ENCODE assay signal across 8 mouse cellular contexts in genomic region chr3:96238954-96239793, GRCm38 (mm10). TPM values are rescaled to one million over a fixed set of nuclear protein-coding genes. Genes with fewer than 3 reads are reported as not detected.
DNase-seq lines count a peak whose midpoint lies in the region; ATAC-seq lines count a peak whose summit lies in the region.
"Not testable (repeated sequence)": the region's sequence is repeated elsewhere in the genome, so short reads cannot be mapped to it uniquely, and the experiment has no call there.

TSS of gene Hist2h3c2 (minus strand) at chr3:96239127.

- peak within 1 kb of the TSS; percentile 50 for H3K4me3 ChIP-seq in embryonic facial prominence, embryonic 12.5 days
- peak within 1 kb of the TSS; percentile 36 for H3K4me3 ChIP-seq in hindbrain, embryonic 15.5 days
- peak within 1 kb of the TSS; percentile 62 for H3K4me3 ChIP-seq in lung, embryonic 16.5 days (ENCODE audit: low read length)
- H3K4me3 ChIP-seq in neural tube, embryonic 15.5 days (replicated peaks) = peak within 1 kb of the TSS; percentile 35

- H3K27me3 ChIP-seq in embryonic facial prominence, embryonic 12.5 days; hindbrain, embryonic 15.5 days; lung, embryonic 16.5 days (ENCODE audit: control insufficient read depth, insufficient read depth, low read depth, low read length); neural tube, embryonic 15.5 days (replicated peaks): not testable (repeated sequence)

- 1% methylated on average over 14 of the region's 68 CpGs for WGBS in embryonic facial prominence, embryonic 12.5 days
- WGBS in hindbrain, embryonic 15.5 days = 0% methylated on average over 18 of the region's 68 CpGs
- under 1% methylated on average over 11 of the region's 68 CpGs for WGBS in lung, embryonic 16.5 days
- 0% methylated on average over 10 of the region's 68 CpGs for WGBS in neural tube, embryonic 15.5 days

- peak within 1 kb of the TSS; percentile 70 for H3K9ac ChIP-seq in embryonic facial prominence, embryonic 12.5 days
- peak within 1 kb of the TSS; percentile 38 for H3K9ac ChIP-seq in hindbrain, embryonic 15.5 days
- H3K9ac ChIP-seq in lung, embryonic 16.5 days (ENCODE audit: low read length) = peak within 1 kb of the TSS; percentile 75
- H3K9ac ChIP-seq in neural tube, embryonic 15.5 days (replicated peaks) = 0 out of 2 replicates have a peak within 1 kb of the TSS, but pooled peaks have one; percentile 41

- peak within 1 kb of the TSS; percentile 69 for H3K4me2 ChIP-seq in embryonic facial prominence, embryonic 12.5 days (replicated peaks)
- peak within 1 kb of the TSS; percentile 51 for H3K4me2 ChIP-seq in hindbrain, embryonic 15.5 days
- peak within 1 kb of the TSS; percentile 68 for H3K4me2 ChIP-seq in lung, embryonic 16.5 days (ENCODE audit: low read depth, low read length)
- H3K4me2 ChIP-seq in neural tube, embryonic 15.5 days = peak within 1 kb of the TSS; percentile 48

- peak within 1 kb of the TSS; percentile 85 for H3K27ac ChIP-seq in embryonic facial prominence, embryonic 12.5 days
- peak within 1 kb of the TSS; percentile 77; the same call in 1 of the 2 replicates for H3K27ac ChIP-seq in hindbrain, embryonic 15.5 days (replicated peaks)
- peak within 1 kb of the TSS; percentile 84 for H3K27ac ChIP-seq in lung, embryonic 16.5 days (ENCODE audit: low read length)
- H3K27ac ChIP-seq in neural tube, embryonic 15.5 days (replicated peaks) = peak within 1 kb of the TSS; percentile 66; the same call in 1 of the 2 replicates

- not testable (repeated sequence) for H3K9me3 ChIP-seq in embryonic facial prominence, embryonic 12.5 days; hindbrain, embryonic 15.5 days; lung, embryonic 16.5 days (ENCODE audit: control insufficient read depth, low read length); neural tube, embryonic 15.5 days (replicated peaks)

- peak; percentile 90 for ATAC-seq in embryonic facial prominence, embryonic 12.5 days (ENCODE audit: insufficient number of reproducible peaks, insufficient read depth, low FRiP score, low TSS enrichment)
- peak; percentile 62 for ATAC-seq in granulocyte monocyte progenitor cell, adult 5-6 weeks (replicated peaks; ENCODE audit: poor library complexity, severe bottlenecking)
- ATAC-seq in hindbrain, embryonic 15.5 days (ENCODE audit: low FRiP score, low read depth) = peak; percentile 91
- peak; percentile 93 for ATAC-seq in lung, embryonic 16.5 days (ENCODE audit: low read depth)
- ATAC-seq in neural tube, embryonic 15.5 days (ENCODE audit: low FRiP score) = peak; percentile 88

- H3K36me3 ChIP-seq in embryonic facial prominence, embryonic 12.5 days; hindbrain, embryonic 15.5 days; lung, embryonic 16.5 days (ENCODE audit: control insufficient read depth, insufficient read depth, low read length); neural tube, embryonic 15.5 days: not testable (repeated sequence)

- peaks cover 27% of the 10 kb centered on the region for H3K4me1 ChIP-seq in embryonic facial prominence, embryonic 12.5 days
- H3K4me1 ChIP-seq in hindbrain, embryonic 15.5 days (replicated peaks) = peaks cover 25% of the 10 kb centered on the region
- H3K4me1 ChIP-seq in lung, embryonic 16.5 days (replicated peaks; ENCODE audit: control insufficient read depth, insufficient read depth, low read length) = peaks cover 27% of the 10 kb centered on the region
- H3K4me1 ChIP-seq in neural tube, embryonic 15.5 days = peaks cover 19% of the 10 kb centered on the region

- not testable (repeated sequence) for DNase-seq in adrenal gland, adult 8-10 months; thymus, postnatal 0 days (ENCODE audit: low spot score)
- DNase-seq in layer of hippocampus, postnatal 36 days = peak in 1 of 2 experiments; percentile 20

RNA-seq across cellular contexts. Expression of gene Hist2h3c2, which starts in this region (rescaled TPM):
- 10 to 100 TPM; 13.0 to 27.9 (median 18.2) TPM for total RNA-seq in adrenal gland, adult 8-10 months (2022)
- 7.1 and 8.2 TPM in 2 replicates for polyA plus RNA-seq in embryonic facial prominence, embryonic 12.5 days (2016; fragmentation: Nextera tagmentation; extraction: Ambion mirVana)
- 35.5 and 102 TPM in 2 replicates for total RNA-seq in granulocyte monocyte progenitor cell, adult 5-6 weeks (2014; fragmentation: Nextera tagmentation)
- total RNA-seq in granulocyte monocyte progenitor cell, adult 5-6 weeks (2017) = 160 and 202 TPM in 2 replicates
- polyA plus RNA-seq in hindbrain, embryonic 15.5 days (2015; fragmentation: Nextera tagmentation; extraction: Ambion mirVana) = 1.2 and 1.7 TPM in 2 replicates
- total RNA-seq in layer of hippocampus, postnatal 36 days (2021) = 10 to 100 TPM; 13.1 to 13.4 TPM
- 3.6 and 4.7 TPM in 2 replicates for polyA plus RNA-seq in lung, embryonic 16.5 days (2015; fragmentation: Nextera tagmentation; extraction: Ambion mirVana)
- 1.3 and 2.5 TPM in 2 replicates for polyA plus RNA-seq in neural tube, embryonic 15.5 days (2015; fragmentation: Nextera tagmentation; extraction: Ambion mirVana)
- polyA plus RNA-seq in thymus, postnatal 0 days (2015; fragmentation: Nextera tagmentation; extraction: Ambion mirVana) = 30.0 and 47.7 TPM in 2 replicates
